Mouse (Mus musculus) ES-CJ7 (cell line): ENCODE data around the gene Wbp11.

Experiments used
- DNase-seq: peaks from one replicate; pipeline ENCODE4 v3.0.0; 2011; ENCODE audit warnings: low read depth, low spot score

Wbp11 gene

DNA sequence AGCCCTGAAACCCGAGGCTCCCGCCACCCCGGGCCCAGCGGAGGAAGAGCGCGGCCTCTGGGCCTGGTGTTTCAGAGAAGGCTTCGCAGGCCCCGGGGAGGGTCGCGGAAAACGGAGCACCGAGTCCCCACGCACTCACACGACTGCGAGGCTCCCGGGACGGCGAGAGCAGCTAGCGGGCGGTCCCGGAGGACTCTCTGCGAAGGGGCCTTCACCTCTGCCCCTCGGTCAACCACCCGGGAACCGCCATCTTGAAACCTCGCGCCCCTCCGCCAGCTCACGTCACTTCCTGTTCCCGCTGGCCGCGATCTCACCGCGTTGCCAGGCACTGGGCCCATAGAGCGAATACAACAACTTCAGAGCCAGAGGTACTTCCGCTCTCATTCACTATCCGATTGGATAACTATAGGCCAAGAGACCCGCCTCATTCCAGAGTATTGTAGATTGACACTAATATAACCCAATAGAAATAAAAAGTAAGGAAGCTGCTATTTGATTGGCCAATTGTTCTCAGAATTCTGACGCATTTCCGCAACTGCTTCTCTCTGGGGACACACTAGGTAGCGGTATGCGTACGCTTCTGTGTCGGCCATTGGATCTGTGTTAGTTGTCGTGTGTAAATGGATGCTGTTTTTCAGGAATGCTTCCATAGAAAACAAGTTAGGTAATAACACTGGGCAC is at the start of gene Wbp11:
Wbp11 (minus strand) TSS at position 353 of the 681 bp plus-strand sequence.
- peak; percentile 99 for DNase-seq

DNA sequence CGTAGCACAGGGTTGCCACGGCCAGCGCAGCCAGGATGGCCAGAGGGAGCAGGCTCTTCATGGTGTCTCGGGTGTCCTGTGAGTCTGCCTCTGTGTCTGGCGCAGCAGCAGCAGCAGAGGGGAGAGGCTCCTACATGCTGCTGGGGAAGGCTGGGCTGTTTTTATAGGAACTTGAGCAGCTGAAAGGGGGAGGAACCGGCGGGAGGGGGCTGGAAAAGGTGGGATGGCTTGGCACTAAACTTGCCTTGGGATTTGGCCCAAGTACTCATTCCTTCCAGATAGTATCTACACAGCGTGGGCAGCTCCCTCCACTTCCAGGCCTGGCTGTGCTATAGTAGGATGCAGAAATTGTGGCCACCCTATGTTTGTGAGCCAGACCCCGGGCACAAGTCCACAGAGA is 47.6 kb upstream of the Wbp11 start, which contains the start of gene Mgp:
Mgp (minus strand) TSS at position 154 of the 400 bp plus-strand sequence.
- no peak for DNase-seq

DNA sequence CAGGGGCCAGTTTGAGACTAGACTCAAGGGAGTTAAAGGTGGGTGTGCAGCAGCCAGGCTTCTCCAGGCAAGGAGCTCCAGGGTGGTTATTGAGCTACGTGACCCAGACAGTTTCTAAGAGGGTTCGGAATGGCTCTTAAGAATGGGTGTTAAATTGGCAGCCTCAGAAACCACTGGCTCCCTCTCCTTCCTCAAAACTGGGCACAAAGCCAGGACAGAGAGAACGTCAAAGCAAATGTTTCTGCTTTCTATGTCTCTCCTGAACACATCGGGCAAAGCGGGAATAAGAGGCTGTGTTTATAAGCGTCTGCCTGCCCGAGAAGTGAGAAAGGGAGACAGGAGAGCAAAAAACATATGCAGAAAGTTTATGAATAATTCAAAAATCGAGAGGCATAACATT is 46.6 kb upstream of the Wbp11 start:
- DNase-seq: no peak

DNA sequence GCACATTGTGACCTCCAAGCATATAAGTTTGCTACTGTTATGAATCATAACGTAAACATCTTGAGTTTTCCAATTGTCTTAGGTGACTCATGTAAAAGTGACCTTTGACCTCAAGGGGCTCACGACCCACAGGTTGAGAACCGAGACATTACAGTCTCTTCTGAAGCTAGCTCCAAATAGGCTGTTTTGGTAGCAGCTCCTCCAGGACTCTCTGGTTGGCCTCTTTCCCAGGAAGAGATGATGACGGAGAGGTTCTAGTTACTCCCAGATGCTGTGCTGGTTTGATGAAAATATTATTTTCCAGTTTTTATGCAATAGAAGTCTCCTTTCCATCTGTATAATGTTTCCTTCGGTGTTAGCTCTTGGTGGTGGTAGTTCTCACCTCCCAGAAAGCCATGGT is 40.9 kb upstream of the Wbp11 start:
- no peak for DNase-seq

DNA sequence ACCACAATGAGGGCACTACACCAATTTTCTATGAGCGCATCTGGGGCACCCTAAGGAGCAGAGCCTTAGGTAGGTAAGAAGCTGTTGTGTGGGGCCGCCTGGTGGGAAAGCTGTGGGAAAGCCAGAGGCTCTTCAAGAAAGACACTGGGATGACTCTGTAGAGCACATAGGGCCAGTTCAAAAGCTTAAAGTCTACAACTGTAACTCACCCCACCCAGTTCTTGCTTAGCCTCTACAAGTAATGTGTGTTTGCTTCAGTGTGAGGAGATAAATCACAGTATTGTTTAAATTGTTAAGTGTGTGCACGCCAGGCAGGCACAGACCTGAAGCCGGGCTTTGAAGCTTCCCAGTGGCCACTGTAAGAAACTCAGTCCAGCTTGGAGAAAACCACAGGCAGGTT is 38.1 kb upstream of the Wbp11 start:
- no peak for DNase-seq

DNA sequence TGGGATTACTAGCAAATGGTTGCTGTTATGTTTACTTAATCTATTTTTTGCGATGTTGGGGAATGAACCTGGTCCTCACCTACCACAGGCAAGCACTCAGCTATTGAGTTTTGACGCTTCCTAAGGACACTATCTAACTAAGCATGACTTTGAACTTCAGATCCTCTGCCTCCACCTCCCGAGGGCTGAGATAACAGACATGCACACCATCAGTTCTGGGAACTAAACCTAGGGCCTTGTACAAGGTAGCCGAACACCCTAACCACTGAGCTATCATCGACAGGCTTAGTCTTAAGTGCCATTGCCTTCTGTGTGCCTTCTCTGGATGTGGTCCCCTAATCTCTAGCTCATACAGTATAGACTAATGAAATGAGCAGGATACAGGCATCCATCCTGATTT is 37.3 kb upstream of the Wbp11 start:
- no peak for DNase-seq

DNA sequence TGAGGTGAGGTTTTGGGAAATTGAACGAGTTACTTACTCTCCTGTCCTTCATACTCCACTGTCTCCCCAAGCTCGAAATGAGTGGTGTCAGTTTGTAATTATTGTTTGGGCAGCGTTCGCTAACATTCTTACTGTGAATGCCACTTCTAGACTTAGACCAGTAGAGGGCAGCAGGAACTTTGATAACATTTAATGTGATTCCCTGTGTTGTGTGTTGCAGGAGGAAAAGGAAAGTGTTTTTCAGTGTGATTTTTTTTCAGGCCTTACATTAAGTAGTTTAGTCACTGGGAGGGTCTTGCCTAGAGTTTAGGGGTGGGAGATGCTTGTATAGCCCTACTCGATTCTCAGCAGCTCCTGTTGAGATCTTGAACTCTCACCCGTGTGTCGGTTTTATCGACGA is 33.0 kb upstream of the Wbp11 start:
- peak; percentile 61 for DNase-seq

DNA sequence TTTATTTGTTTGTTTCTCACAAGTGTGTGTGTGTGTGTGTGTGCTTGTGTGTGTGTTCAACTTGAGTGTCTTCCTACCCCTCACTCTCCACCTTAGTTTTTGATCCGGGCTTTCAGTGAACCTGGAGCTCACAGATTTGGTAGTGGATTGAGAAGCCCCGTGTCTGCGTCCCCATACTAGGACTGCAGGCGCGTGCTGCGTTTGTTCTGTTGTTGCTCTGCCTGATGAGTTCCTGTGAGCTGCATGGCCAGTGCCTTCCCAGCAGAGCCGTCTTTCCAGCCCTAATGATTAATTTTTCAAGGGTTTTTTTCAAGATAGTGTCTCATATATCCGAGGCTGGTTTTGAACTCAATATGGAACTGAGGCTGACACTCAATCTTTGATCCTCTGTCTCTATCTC is 30.4 kb upstream of the Wbp11 start:
- DNase-seq: no peak

DNA sequence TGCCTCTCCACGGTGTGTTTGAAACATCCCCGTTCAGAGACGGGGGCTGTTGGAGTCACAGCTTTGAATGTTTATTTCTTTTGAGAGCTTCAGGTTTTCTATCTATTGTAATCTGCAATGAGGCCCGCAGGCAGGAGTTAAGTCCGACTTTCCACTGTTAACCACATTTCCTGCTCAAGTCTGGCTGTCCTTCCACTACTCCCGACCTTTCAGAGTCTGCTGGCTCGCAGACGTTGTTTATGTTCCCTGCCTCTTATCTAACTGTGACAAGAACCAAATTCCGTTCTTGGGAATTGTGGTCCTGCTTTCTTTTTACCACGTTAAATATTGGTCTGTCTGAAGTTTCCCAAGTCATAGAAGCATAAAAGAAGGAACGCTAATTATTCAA is 29.8 kb upstream of the Wbp11 start:
- DNase-seq: no peak

DNA sequence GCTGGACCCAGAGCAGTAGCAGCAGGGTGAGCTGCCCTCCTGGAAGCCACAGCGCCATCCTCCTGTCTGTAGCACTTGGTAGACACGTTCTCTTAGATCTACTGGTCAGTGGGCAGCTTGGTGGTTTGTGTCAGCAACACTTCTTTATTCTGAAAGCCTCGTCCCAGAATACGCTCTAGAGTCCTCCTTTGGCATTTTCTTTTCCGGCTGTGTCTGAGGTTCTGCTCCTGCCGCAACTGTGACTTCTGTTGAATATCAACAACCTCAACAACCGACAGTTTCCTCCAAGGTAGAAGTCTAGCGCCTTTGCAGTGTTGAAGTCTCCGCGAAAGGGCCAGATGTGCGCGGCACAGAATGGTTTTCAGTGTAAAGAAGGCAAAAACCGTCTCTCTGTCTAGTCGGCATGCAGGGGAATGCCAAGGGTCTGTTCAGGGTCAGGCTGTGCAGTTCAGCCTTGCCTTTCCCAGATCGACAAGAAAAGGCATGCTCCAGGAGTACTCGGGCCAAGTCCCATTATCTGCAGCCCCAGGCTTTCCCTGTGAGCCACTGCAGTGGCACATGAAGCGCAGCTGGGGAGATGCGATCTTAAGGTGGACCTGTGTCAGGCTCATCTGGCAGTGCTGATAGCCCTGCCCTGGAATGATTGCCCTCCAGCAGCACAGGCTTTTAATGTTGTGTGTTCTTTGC is 29.3 kb upstream of the Wbp11 start, which contains the start of gene Art4:
Art4 (minus strand) TSS at position 548 of the 687 bp plus-strand sequence.
- DNase-seq: no peak

DNA sequence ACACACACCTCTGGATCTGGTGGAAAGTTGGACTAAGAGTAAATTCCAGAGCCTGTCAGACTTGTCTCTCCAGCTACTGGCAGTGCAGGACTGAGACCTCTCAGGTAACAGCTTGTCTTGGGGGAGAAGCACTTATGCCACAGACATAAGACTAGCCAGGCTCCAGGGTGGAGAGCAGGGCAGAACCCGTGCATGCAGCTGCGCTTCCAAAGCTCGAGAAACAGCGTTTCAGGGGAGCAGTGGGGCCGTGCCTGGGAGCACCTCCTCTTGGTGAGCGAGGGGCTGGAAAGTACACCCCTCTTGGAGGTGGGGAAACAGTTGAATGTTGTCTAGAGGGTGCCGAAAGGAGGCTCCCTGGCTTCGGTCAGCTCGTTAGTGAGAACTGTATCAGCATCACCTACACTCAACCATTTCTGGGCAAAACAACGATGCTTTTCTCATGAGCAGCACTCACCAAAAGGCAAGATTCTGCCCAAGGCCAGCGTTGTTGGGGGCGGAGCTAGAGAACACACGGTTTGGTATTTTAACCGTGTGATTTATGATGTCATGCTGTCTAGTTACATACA is 28.1 kb upstream of the Wbp11 start:
- DNase-seq: no peak

DNA sequence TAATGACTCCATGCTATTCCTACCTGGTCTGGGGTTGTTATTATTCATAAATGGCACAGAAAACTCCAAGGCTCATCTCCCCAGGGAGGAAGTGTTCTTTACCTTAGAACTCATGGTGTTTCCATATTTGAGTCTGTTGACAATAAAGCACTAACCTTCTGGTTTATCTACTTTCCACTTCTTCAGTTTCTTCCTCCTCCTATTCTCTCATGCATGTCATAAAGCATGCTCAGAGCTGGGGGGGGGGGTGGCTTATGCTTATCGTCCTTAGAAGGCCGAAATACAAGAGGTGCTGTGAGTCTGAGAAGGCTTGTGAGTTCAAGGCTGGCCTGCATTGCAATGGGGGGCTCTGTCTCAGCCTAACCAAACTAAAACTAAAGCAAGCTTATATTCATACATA is 27.1 kb upstream of the Wbp11 start:
- DNase-seq: no peak

DNA sequence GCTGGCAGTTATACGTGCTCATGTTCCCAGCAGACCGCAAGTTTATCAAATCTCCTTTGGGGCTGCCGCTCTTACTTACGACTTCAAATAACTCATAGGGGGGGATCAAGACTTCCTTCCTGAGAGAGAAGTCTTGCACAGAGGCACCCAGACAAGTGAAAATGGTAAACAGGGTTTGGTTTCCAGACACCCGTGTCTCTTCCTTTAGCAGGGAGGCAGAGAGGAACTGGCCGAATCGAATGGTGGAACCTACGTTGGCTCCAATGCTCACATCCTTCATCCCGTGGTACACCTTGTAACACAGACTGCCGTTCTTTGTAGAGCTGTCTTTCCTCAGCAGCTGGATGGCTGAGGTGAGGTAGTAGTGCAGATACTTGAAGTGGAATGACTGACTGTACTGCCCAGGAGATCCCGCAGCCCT is 26.3 kb upstream of the Wbp11 start:
- no peak for DNase-seq

DNA sequence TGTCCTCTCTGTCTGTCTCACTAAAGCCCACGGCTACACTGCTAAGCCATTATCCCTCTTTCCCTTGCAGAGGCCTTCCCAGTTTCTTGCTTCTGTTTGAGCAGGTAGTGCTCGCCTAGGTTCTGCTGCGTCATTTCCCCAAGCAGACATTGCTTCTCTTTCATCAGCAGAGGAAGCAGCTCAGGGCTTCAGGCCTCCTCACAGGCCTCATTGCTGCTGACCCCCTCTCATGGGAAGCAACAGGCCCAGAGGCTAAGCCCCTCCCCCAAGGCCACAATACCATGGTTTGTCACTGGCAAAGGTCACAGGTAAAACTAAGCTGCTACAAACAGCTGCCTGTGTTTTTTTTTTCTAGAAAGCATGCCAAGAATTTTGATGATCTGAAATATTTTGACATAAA is 24.7 kb upstream of the Wbp11 start:
- no peak for DNase-seq

DNA sequence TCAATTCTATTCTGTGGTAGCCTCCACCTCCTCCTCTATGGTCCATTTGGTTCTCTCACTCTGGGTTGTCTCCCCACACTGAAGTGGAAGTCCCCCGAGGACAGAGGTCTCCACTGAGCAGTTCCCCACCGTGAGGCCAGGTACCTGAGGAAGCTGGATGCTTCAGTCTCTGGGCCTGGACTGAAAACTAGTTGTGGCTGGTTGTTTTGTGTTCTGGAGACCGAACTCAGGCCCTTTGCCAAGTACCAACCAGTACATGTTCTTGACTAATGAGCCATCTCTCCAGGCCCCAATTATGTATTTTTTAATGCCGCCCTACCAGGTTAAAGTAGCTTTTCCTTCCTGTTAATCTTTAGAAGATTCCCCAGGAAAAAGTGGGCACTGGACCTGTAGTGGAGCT is 24.3 kb upstream of the Wbp11 start:
- no peak for DNase-seq

DNA sequence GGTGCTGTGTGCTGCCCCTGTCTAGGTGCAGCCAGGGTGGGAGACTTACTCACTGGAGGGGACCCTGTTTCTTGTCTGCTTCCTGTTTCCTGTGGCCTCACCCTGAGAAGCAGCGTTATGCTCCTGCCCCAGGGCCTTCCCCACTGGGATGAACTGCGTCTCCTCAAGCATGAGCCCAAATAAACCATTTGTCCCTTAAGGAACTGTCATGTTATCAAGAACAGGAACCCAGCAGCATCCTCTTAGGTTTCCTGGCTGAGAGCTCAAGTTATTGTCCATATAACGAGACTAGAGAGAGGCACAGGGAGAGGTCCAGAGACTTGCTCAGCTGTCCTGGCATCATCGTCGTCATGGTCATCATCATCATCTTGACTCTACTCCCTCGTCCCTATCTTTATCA is 22.2 kb upstream of the Wbp11 start:
- no peak for DNase-seq

DNA sequence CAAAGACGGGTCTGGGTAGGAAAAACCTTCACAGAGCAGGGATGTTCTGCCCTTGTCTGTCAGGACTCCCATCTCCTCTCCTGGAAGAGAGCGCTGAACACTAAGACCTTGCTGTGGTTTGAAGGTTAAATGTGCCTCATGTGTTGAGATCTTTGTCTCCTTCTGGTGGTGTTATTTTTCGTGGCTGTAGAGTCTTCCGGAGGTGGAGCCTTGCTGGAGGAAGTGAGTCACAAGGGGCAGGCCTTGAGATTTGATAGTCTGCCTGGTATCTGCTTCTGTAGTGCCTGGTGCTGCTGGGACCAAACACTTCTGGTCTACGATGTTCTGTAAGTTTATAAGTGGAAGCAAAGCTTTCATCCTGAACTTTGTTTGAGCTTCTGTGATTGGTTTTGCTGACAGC is 20.9 kb upstream of the Wbp11 start:
- no peak for DNase-seq

DNA sequence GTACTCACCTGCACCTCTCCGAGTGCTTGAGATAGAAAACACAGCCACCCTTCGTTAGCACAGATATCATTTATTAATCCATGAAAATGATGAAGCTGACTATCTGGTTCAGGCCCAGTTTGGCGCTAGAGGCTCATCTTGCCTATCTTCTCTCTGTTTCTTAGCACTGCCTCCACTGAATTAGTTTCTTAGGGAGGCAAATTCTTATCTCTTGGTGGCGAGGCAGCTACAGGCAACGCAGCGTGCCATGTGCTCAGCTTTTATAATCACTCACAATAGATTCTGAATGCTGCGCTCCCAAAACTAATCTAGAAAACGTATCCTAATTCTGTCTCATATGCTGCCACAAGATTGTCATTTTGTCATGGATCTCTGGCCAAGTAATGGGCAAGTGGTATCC is 20.4 kb upstream of the Wbp11 start:
- DNase-seq: no peak

DNA sequence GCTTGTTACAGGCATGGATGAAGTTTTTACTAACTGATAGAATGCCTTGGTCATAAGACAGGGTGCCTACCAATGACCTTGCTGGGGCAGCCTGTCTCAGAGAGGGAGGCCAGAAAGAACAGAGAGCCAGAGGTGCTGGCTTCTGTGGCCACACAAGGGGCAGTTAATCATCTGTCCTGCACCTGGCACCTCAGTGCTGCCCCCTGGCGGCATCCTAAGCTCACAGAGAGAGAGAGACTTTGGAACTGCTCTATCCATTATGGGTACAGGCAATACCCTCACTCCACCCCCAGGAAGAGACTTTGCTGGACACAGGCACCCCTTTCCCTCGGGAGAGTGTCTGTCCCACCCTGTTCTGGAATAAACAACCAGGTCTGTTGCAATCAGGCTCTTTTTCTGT is 19.8 kb upstream of the Wbp11 start:
- peak; percentile 77 for DNase-seq

DNA sequence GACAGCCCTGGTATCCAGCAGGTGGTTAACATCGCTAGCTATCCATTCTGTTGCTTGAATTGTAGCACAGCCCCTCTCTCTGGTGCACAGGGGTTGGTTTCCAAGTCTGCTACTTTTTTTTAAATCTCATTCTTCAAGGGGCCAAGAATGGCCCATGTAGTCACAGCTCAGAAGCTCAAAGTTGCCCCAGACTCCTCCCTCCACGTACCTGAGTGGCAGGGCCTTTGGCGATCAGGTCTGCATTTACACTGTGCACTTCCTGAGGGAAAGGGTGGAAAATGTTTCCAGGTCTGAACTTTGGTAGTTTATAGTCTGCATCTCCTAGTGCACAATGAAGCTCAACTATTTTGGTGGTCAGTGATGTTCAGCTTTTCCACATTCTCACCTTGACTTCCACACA is 19.2 kb upstream of the Wbp11 start:
- no peak for DNase-seq

DNA sequence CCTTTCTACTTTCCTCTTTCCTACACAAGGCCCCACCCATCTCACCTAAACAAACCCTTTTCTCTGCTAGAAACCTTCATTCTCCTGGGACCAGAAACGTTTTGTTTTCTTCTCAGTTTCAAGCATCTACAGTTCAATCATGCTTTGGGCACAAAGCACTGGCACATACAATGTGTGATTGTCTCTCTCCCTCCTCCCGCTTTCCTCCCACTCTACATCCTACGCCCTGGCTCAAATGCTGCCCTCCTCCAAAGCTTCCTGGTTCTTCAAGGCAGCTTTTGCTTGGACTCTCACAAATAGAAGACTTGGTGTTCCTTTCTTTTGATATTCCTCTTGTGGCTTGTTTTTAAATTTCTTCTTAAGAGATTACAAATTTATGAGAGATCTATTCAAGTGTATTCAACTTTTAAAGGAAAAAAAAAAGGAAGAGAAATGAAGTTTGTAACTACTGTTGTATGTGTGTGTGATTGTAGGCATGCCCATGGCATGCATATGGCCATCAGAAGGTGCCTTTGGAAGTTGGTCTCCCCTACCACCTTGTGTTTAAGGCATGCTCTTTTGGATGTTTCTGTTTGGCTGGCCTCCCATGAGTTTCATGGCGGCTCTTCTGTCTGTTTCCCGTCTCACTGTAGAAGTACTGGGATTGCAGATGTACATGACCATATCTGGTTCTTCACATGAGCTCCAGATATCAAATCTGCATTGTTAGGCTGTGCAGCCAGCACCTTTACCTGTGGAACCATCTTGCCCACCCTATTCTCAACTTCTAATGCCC is 17.9 kb upstream of the Wbp11 start:
- no peak for DNase-seq

DNA sequence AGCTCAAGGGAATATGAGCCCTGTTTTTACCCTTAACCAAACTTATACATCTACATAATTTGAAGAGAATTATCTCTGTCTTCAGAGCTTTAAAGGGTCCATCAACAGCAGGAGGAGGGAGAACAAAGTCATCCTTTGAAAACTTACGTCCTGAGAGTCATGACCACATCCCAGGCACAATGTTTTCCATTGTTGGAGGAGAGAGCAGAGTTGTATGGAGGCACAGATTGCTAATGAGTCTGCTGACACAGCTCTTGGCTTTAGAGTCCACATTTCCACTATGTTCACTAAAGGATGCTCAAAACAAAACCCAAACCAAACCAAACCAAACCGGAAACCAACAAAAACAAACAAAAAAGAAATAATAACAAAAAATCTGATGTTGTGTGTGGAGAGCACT is 16.9 kb upstream of the Wbp11 start:
- DNase-seq: no peak
